Mouse (Mus musculus): ENCODE measurements at regions not wholly inside any gene's neighbourhood (a gene's known extent, or its start where the extent isn't known, plus 50 kb on each side); places are given as distances from the start of the nearest gene placed in this dataset.

DNA sequence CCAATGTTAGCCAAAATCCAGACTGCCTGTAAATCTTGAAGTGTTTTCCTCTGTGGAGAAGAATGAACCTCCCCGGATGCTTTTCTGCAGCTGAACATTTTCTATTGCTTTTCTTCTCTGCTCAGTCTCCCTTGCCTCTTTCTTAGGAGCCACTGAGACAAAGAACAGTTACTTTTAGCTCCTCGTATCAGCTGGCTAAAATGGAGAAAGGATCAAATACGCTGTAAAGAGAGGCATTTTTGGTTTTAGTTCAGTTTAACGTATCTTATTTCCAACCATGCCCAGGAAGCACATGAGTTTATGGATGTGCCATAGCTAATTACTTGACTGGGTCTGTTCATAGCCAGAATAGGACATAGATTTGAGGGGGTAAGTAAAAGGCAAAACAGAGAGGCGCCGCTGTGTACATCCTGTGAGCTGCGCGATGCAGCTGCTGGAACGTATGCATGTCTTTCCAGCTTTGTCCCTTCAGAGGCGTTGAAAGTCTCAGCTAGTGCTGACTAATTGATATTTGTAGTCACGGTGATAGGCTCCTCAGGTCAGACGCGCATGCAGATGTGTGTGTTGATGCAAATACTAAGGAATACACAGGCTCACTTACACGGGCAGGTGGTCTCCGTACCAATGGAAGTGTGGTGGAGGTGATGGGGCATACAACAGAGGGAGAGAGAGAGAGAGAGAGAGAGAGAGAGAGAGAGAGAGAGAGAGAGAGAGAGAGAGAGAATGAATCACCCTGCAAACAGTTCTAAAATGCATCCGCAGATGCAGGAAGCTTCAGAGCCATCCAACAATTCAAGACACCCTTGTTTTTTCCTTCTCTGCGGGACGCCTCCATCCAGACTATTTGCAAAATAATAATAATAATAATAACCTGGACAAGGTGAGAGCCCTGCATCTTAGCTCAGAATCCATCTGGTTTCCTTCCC lies 216.5 kb upstream of the Ubash3b start:
- no peak overlapping the region for H3K27ac ChIP-seq (ENCODE audit: low read depth, low read length)
- peak overlapping the region; percentile 37; the same call in 1 of the 2 replicates for H3K4me2 ChIP-seq (replicated peaks; ENCODE audit: low read depth)
- WGBS = 62% methylated on average over 18 of the region's 18 CpGs
- no peak for ATAC-seq
- H3K27me3 ChIP-seq (replicated peaks; ENCODE audit: control insufficient read depth, insufficient read depth, low read length) = no peaks in the 10 kb centered on the region
- H3K4me3 ChIP-seq (ENCODE audit: low read depth, low read length) = no peak overlapping the region
- no peaks in the 10 kb centered on the region for H3K4me1 ChIP-seq (replicated peaks; ENCODE audit: control insufficient read depth, insufficient read depth, low read length)
- no peak for TF ChIP-seq CTCF (IDR thresholded peaks at IDR 0.05; ENCODE audit: low read depth)
- H3K9ac ChIP-seq (ENCODE audit: low read depth, low read length) = no peak overlapping the region
- no peaks in the 10 kb centered on the region for H3K36me3 ChIP-seq (ENCODE audit: control insufficient read depth, insufficient read depth)
- no peaks in the 10 kb centered on the region for H3K9me3 ChIP-seq (ENCODE audit: control insufficient read depth)

GRCm38 (mm10) chr9:41376948-41377700 lies 215.6 kb upstream of the Ubash3b start:
- no peak overlapping the region for H3K9ac ChIP-seq (ENCODE audit: low read depth, low read length)
- 49% methylated on average over 8 of the region's 8 CpGs for WGBS
- H3K4me3 ChIP-seq (ENCODE audit: low read depth, low read length) = no peak overlapping the region; the same call in 1 of the 2 replicates
- no peak for ATAC-seq
- H3K4me2 ChIP-seq (replicated peaks; ENCODE audit: low read depth) = peak overlapping the region; percentile 48
- H3K9me3 ChIP-seq (ENCODE audit: control insufficient read depth) = no peaks in the 10 kb centered on the region
- H3K27me3 ChIP-seq (replicated peaks; ENCODE audit: control insufficient read depth, insufficient read depth, low read length) = no peaks in the 10 kb centered on the region
- H3K27ac ChIP-seq (ENCODE audit: low read depth, low read length) = no peak overlapping the region
- no peaks in the 10 kb centered on the region for H3K4me1 ChIP-seq (replicated peaks; ENCODE audit: control insufficient read depth, insufficient read depth, low read length)
- no peak for TF ChIP-seq CTCF (IDR thresholded peaks at IDR 0.05; ENCODE audit: low read depth)
- no peaks in the 10 kb centered on the region for H3K36me3 ChIP-seq (ENCODE audit: control insufficient read depth, insufficient read depth)

- ATAC-seq = no peak
- Histone ChIP-seq H3K9me3 (ENCODE audit: control insufficient read depth) (no peaks in the 10 kb centered on the region), H3K4me1 (replicated peaks; ENCODE audit: control insufficient read depth, insufficient read depth, low read length) (no peaks in the 10 kb centered on the region), H3K27ac (ENCODE audit: low read depth, low read length) (no peak overlapping the region), H3K27me3 (replicated peaks; ENCODE audit: control insufficient read depth, insufficient read depth, low read length) (no peaks in the 10 kb centered on the region), H3K4me2 (replicated peaks; ENCODE audit: low read depth) (peak overlapping the region; percentile 48), H3K9ac (ENCODE audit: low read depth, low read length) (no peak overlapping the region), H3K4me3 (ENCODE audit: low read depth, low read length) (peak overlapping the region; percentile 11; the same call in 1 of the 2 replicates), H3K36me3 (ENCODE audit: control insufficient read depth, insufficient read depth) (no peaks in the 10 kb centered on the region)
- 22% methylated on average over 24 of the region's 24 CpGs for WGBS
- no peak for TF ChIP-seq CTCF (IDR thresholded peaks at IDR 0.05; ENCODE audit: low read depth)
Measured at GRCm38 (mm10) chr9:41375984-41376651, 214.6 kb upstream of the Ubash3b start.

DNA sequence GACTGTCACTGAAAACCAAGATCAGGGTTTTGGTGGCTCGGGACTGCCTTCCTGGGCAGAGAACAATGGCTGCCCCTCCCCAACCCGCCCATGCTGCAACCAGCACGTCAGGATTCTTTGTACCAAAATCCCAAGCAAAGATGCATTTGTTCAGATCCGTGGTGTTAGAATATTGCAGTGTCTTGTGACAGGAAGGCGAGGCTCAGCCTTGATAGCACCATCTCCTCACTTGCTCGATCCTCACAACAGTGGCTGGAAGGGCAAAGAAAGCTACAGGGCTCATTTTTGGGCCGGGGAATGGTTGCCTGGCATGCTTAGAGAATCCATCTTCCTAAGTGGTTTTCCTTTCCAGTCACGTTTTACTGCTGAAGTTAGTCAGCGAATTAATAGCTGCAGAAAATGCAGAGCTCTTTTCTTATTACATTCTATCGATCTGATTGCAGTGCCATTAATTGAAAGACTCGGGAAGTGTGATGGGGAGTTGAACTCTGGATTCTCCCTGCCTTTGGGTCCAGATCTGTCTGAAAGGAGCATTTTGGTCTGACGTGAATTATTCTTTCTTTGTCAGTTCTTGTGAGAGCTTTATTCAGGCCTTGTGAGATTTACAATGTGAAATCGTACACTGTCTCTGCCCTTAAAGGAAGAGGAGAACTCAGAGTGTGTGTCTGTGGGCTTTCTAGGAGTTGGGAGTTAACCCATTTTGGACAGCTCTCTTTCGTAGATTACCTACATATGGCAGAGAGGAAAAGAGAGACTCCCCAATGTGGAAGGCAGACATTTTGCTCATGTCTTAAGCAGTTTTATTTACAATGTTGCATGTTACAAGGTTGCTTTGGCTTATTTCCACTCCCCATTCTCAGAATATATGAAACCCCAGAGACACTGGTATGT lies 213.3 kb upstream of the Ubash3b start:
- WGBS = 58% methylated on average over 14 of the region's 14 CpGs
- no peaks in the 10 kb centered on the region for H3K27me3 ChIP-seq (replicated peaks; ENCODE audit: control insufficient read depth, insufficient read depth, low read length)
- TF ChIP-seq CTCF (IDR thresholded peaks at IDR 0.05; ENCODE audit: low read depth) = no peak
- H3K36me3 ChIP-seq (ENCODE audit: control insufficient read depth, insufficient read depth) = no peaks in the 10 kb centered on the region
- H3K4me3 ChIP-seq (ENCODE audit: low read depth, low read length) = no peak overlapping the region
- H3K4me1 ChIP-seq (replicated peaks; ENCODE audit: control insufficient read depth, insufficient read depth, low read length) = no peaks in the 10 kb centered on the region
- ATAC-seq = no peak
- no peaks in the 10 kb centered on the region for H3K9me3 ChIP-seq (ENCODE audit: control insufficient read depth)
- no peak overlapping the region for H3K9ac ChIP-seq (ENCODE audit: low read depth, low read length)
- no peak overlapping the region for H3K27ac ChIP-seq (ENCODE audit: low read depth, low read length)
- H3K4me2 ChIP-seq (replicated peaks; ENCODE audit: low read depth) = no peak overlapping the region

DNA sequence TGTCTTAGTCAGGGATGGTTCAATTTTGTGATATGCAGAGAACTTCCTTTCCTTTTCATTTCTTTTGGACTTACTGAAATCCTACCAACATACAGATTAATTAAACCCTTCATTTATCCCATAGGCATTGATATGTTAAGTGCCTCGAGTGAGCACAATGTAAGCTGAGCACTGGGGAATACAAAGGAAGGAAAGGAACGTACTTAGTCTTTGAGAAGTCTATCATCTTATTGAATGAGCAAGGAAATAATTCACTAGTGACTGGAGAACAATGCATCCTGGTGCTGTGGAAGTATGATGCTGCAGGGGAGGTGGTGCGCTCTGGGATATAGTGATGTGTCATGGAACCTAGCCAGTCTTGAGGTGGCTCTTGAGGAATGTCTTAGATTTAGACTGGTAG lies 204.9 kb upstream of the Ubash3b start:
- Histone ChIP-seq H3K4me2 (replicated peaks; ENCODE audit: low read depth) (no peak overlapping the region), H3K27me3 (replicated peaks; ENCODE audit: control insufficient read depth, insufficient read depth, low read length) (no peaks in the 10 kb centered on the region), H3K9me3 (ENCODE audit: control insufficient read depth) (no peaks in the 10 kb centered on the region), H3K9ac (ENCODE audit: low read depth, low read length) (no peak overlapping the region), H3K36me3 (ENCODE audit: control insufficient read depth, insufficient read depth) (no peaks in the 10 kb centered on the region), H3K4me1 (replicated peaks; ENCODE audit: control insufficient read depth, insufficient read depth, low read length) (no peaks in the 10 kb centered on the region), H3K4me3 (ENCODE audit: low read depth, low read length) (no peak overlapping the region), H3K27ac (ENCODE audit: low read depth, low read length) (no peak overlapping the region)
- 70% methylated on average over 3 of the region's 3 CpGs for WGBS
- TF ChIP-seq CTCF (IDR thresholded peaks at IDR 0.05; ENCODE audit: low read depth) = no peak
- no peak for ATAC-seq
